Mouse (Mus musculus): ENCODE results near the gene Tmem53.

GRCm38 (mm10) chr4:117224122-117224521, 27.6 kb upstream of the Tmem53 start:
- TF ChIP-seq HCFC1 (IDR thresholded peaks at IDR 0.05; ENCODE audit: borderline replicate concordance, insufficient read depth, low read length) (no peak), MAFK (IDR thresholded peaks at IDR 0.05; ENCODE audit: insufficient read depth, low read depth, low read length) (no peak), ZNF384 (IDR thresholded peaks at IDR 0.05; ENCODE audit: low read depth, low read length) (no peak), ZC3H11A (IDR thresholded peaks at IDR 0.05; ENCODE audit: borderline replicate concordance, low read depth, low read length) (no peak)

All from ES-E14 (cell line).